Mouse (Mus musculus) midbrain, embryonic 11.5 days (tissue): ENCODE measurements around the gene March2. TPM values are rescaled to one million over a fixed set of nuclear protein-coding genes. Genes with fewer than 3 reads are reported as not detected.

Experiments used
- ATAC-seq: fragments of 200-750 bp; cut with Nextera tagmentation; 2 replicates; pipeline ENCODE4 v1.8.0; 2017; ENCODE audit warnings: moderate TSS enrichment, moderate library complexity; ENCODE audit not compliant: low FRiP score
- DNase-seq: peaks from one replicate; pipeline ENCODE4 v3.0.0; 2015; ENCODE audit warnings: low spot score; ENCODE audit errors: missing footprints
- H3K27ac ChIP-seq: fragments of 300-500 bp; sonication (generic); 2 replicates; pipeline ENCODE4 v1.5.1; 2014; ENCODE audit warnings: low read depth, low read length
- H3K27me3 ChIP-seq: fragments of 300-500 bp; sonication (generic); 2 replicates; pipeline ENCODE4 v1.6.1; 2014; ENCODE audit warnings: mild to moderate bottlenecking, low read length, moderate library complexity, mixed read lengths; ENCODE audit not compliant: control insufficient read depth, insufficient read depth
- H3K36me3 ChIP-seq: fragments of 300-500 bp; sonication (generic); 2 replicates; pipeline ENCODE4 v1.6.1; 2014; ENCODE audit warnings: mild to moderate bottlenecking, low read length, moderate library complexity, mixed read lengths; ENCODE audit not compliant: control insufficient read depth, insufficient read depth
- H3K4me1 ChIP-seq: fragments of 300-500 bp; sonication (generic); 2 replicates; pipeline ENCODE4 v1.6.1; 2014; ENCODE audit warnings: low read length; ENCODE audit not compliant: control insufficient read depth, insufficient read depth
- H3K4me2 ChIP-seq: fragments of 300-500 bp; sonication (generic); 2 replicates; pipeline ENCODE4 v1.6.1; 2014; ENCODE audit warnings: mild to moderate bottlenecking, moderate library complexity
- H3K4me3 ChIP-seq: fragments of 300-500 bp; sonication (generic); 2 replicates; pipeline ENCODE4 v1.5.1; 2014; ENCODE audit warnings: low read depth, low read length
- H3K9ac ChIP-seq: fragments of 300-500 bp; sonication (generic); 2 replicates; pipeline ENCODE4 v1.6.1; 2014; ENCODE audit warnings: low read length
- H3K9me3 ChIP-seq: fragments of 300-500 bp; sonication (generic); 2 replicates; pipeline ENCODE4 v1.6.1; 2016; ENCODE audit warnings: low read length; ENCODE audit not compliant: control insufficient read depth
- WGBS: fragments of 180-500 bp; shearing (Covaris S2); extraction: QIAGEN DNeasy Blood & Tissue Kit; methylation state at CpG from one replicate; pipeline ENCODE4 v1.1.7; 2014; 5-methylcytosine and 5-hydroxymethylcytosine counted together
- polyA plus RNA-seq: library from polyadenylated mRNA; unstranded; fragments of >200 nt; fragmentation: Nextera tagmentation; extraction: Ambion mirVana; gene quantifications from 2 replicates; pipeline ENCODE4 v1.2.1, GENCODE M21; 2014

Gene March2
- polyA plus RNA-seq, 1 experiment from 2014 or later, result 39.0 TPM

DNA sequence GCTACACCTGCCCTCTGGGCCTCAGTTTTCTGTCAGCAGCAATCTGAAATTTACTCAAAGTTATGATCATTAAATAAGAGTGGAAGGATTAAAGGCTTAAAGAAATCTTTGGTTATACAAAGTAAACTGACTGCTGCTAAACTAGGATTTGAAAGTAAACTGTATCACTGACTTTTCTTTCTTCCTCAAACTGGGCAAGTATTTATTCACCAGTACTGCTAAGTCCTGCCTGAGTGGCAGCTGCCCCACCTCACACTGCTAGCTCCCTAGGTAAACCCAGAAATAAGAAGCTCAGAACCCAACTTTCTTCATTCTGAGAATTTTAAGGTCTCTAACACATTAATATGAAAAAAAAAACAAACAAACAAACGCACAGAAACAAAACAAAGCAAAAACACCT lies 44.6 kb downstream of the March2 start:
- Histone ChIP-seq H3K27ac (no peak overlapping the region), H3K9me3 (no peaks in the 10 kb centered on the region), H3K4me3 (no peak overlapping the region), H3K36me3 (peaks cover 6% of the 10 kb centered on the region; the same call in 1 of the 2 replicates), H3K27me3 (no peaks in the 10 kb centered on the region), H3K4me1 (no peaks in the 10 kb centered on the region), H3K9ac (no peak overlapping the region), H3K4me2 (no peak overlapping the region)
- DNase-seq, result no peak
- ATAC-seq, result no peak
- 82% methylated on average over 1 of the region's 1 CpGs for WGBS

DNA sequence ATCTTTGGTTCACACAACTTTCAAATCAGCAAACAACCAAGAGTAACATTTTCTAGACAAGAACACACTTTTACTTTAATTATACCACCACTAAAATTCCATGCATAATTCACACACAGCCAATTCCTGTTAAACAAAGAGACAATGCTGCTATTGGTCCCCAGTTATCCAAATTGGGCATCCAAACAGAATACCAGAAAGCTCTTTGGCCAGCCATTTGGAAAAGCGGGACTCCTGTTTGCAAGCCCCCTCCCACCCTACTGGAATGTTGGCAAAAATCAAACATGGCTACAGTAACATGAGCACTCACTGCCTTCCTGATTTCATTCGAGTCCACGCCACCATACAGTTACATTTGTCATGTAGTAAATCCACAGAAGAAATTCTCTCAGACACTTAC lies 48.8 kb downstream of the March2 start:
- ATAC-seq, result no peak
- H3K36me3 ChIP-seq, result peaks cover 7% of the 10 kb centered on the region; the same call in 1 of the 2 replicates
- H3K9ac ChIP-seq, result no peak overlapping the region

DNA sequence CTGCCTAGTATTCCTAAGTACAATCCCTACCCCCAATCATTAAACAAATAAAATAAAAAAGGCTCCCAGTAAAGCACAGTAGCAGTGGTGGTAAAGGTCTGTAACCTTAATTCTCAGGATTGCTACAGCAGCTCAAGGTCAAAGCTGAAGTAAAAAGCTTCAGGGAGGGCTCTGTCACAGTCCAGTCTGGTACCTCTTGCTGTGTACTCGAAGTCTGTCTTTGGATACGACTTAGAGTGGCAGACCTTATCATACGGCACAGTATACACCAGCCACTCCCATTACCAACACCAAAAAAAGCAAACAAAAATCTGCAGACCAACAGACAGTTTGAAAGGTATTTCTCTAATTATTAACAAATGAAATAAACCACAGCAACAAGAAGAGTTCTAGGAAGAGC lies 51.7 kb downstream of the March2 start:
- Histone ChIP-seq H3K4me1 (no peaks in the 10 kb centered on the region), H3K4me2 (no peak overlapping the region), H3K9ac (no peak overlapping the region), H3K27ac (no peak overlapping the region), H3K4me3 (no peak overlapping the region), H3K36me3 (peaks cover 18% of the 10 kb centered on the region), H3K27me3 (no peaks in the 10 kb centered on the region), H3K9me3 (no peaks in the 10 kb centered on the region)
- DNase-seq (no peak), ATAC-seq (no peak)
- 82% methylated on average over 3 of the region's 3 CpGs for WGBS

More for the DNA sequence above, 48.8 kb downstream of the March2 start:
- H3K9me3 ChIP-seq, result no peaks in the 10 kb centered on the region
- no peaks in the 10 kb centered on the region for H3K27me3 ChIP-seq
- H3K4me2 ChIP-seq, result no peak overlapping the region
- 94% methylated on average over 3 of the region's 3 CpGs for WGBS
- no peaks in the 10 kb centered on the region for H3K4me1 ChIP-seq
- no peak overlapping the region for H3K27ac ChIP-seq
- no peak overlapping the region for H3K4me3 ChIP-seq
- DNase-seq, result no peak

DNA sequence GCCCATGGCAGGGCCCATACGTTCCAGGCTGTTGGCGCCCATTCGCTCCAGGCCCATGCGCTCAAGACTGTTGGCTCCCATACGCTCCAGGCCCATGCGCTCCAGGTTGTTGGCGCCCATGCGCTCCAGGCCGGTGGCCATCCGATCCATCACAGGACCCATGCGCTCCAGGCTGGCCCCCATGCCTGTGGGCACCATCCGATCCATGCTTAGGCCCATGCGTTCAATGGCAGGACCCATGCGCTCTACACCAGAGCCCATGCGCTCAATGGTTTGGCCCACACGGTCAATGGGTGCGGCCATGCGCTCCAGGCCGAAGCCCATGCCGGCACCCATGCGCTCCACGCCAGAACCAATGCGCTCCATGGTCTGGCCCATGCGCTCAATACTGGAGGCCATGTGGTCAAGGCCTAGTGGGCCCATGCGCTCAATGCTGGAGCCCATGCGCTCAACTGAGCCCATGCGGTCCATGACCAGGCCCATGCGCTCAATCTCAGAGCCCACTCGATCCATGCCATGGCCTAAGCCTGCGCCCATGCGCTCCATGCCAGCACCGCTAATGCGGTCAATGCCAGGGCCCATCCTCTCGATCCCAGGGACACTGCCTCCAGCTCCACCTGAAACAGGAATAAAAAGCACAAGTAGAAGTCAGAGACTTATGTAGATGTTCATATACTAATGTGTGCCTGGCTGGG lies 68.5 kb downstream of the March2 start:
- H3K4me2 ChIP-seq, result no peak overlapping the region
- peak; percentile 35; the same call in 1 of the 2 replicates for ATAC-seq
- no peaks in the 10 kb centered on the region for H3K4me1 ChIP-seq
- no peaks in the 10 kb centered on the region for H3K9me3 ChIP-seq
- 98% methylated on average over 34 of the region's 34 CpGs for WGBS
- DNase-seq, result no peak
- no peak overlapping the region for H3K9ac ChIP-seq
- no peak overlapping the region for H3K4me3 ChIP-seq
- H3K27me3 ChIP-seq, result no peaks in the 10 kb centered on the region
- no peak overlapping the region for H3K27ac ChIP-seq
- peaks cover 53% of the 10 kb centered on the region for H3K36me3 ChIP-seq

- no peak overlapping the region for H3K4me2 ChIP-seq
- no peaks in the 10 kb centered on the region for H3K4me1 ChIP-seq
- no peaks in the 10 kb centered on the region for H3K27me3 ChIP-seq
- H3K36me3 ChIP-seq, result peaks cover 51% of the 10 kb centered on the region
- DNase-seq, result no peak
- no peak overlapping the region for H3K9ac ChIP-seq
- no peaks in the 10 kb centered on the region for H3K9me3 ChIP-seq
- no peak overlapping the region for H3K4me3 ChIP-seq
- no peak for ATAC-seq
- H3K27ac ChIP-seq, result no peak overlapping the region
- 97% methylated on average over 8 of the region's 8 CpGs for WGBS
Measured at GRCm38 (mm10) chr17:33645073-33645472, 73.4 kb downstream of the March2 start.

GRCm38 (mm10) chr17:33644068-33644467 lies 74.4 kb downstream of the March2 start:
- Histone ChIP-seq H3K9ac (no peak overlapping the region), H3K27ac (no peak overlapping the region), H3K4me1 (no peaks in the 10 kb centered on the region), H3K36me3 (peaks cover 41% of the 10 kb centered on the region), H3K9me3 (no peaks in the 10 kb centered on the region), H3K27me3 (no peaks in the 10 kb centered on the region), H3K4me3 (no peak overlapping the region), H3K4me2 (no peak overlapping the region)
- 87% methylated on average over 4 of the region's 4 CpGs for WGBS
- DNase-seq, result no peak
- ATAC-seq, result no peak

DNA sequence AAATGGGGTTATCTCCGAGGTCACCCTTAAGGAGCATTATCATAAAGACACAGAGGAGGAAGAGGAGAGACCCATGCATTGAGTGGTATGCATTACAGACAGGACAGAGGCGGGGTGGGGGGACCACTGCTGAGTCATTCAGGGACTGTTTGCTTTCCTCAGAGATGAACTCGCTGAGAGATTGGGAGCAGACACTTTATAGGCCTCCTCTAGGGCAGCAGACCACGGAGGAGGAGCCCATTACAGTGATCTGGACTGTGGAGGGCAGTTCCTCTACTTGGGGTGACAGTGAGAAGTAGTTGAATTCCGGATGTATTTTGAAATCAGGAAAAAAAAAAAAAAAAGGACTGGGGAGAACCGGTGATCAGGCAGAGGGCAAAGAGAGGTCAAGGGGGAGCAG lies 78.7 kb downstream of the March2 start:
- Histone ChIP-seq H3K4me1 (no peaks in the 10 kb centered on the region), H3K27me3 (no peaks in the 10 kb centered on the region), H3K27ac (no peak overlapping the region), H3K9me3 (no peaks in the 10 kb centered on the region), H3K36me3 (peaks cover 10% of the 10 kb centered on the region), H3K4me2 (no peak overlapping the region), H3K4me3 (no peak overlapping the region), H3K9ac (no peak overlapping the region)
- no peak for DNase-seq
- no peak for ATAC-seq
- WGBS, result 76% methylated on average over 6 of the region's 6 CpGs

GRCm38 (mm10) chr17:33637516-33638276 lies 80.8 kb downstream of the March2 start, which contains the start of gene Pram1:
TSS of gene Pram1 (plus strand) at chr17:33638056.
- Histone ChIP-seq H3K9ac (no peak within 1 kb of the TSS), H3K27me3 (no peaks in the 10 kb centered on the region), H3K27ac (no peak within 1 kb of the TSS), H3K4me1 (no peaks in the 10 kb centered on the region), H3K36me3 (no peaks in the 10 kb centered on the region; the same call in 1 of the 2 replicates), H3K4me2 (no peak within 1 kb of the TSS), H3K4me3 (no peak within 1 kb of the TSS), H3K9me3 (no peaks in the 10 kb centered on the region)
- DNase-seq (no peak), ATAC-seq (no peak)
- 83% methylated on average over 4 of the region's 4 CpGs for whole genome bisulfite sequencing

DNA sequence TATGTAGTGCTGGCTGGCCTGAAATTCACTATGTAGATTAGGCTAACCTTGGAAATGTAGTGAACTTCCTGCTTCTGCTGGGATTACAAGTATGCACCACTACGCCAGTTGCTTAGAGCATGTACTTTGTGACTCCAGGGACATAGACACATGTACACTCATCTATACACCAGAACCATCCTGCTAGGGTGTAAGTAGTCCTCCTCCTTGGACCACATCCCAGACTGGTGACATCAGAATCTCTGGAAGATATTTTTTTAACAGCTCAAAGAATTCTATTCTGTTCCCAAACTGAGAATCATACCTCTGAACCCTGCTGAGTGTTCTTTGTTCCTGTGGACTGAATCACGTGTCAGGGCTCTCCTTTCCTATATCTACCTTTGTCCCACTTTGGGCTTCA lies 81.4 kb downstream of the March2 start:
- no peak overlapping the region for H3K4me3 ChIP-seq
- WGBS, result 89% methylated on average over 2 of the region's 2 CpGs
- no peak overlapping the region for H3K27ac ChIP-seq
- no peaks in the 10 kb centered on the region for H3K9me3 ChIP-seq
- H3K4me2 ChIP-seq, result no peak overlapping the region
- H3K36me3 ChIP-seq, result no peaks in the 10 kb centered on the region; the same call in 1 of the 2 replicates
- no peaks in the 10 kb centered on the region for H3K27me3 ChIP-seq
- H3K4me1 ChIP-seq, result no peaks in the 10 kb centered on the region
- ATAC-seq, result no peak
- DNase-seq, result no peak
- H3K9ac ChIP-seq, result no peak overlapping the region
